Mouse (Mus musculus): ENCODE measurements around the gene 1700023F06Rik. TPM values are rescaled to one million over a fixed set of nuclear protein-coding genes. Genes with fewer than 3 reads are reported as not detected.
A peak's percentile ranks its signal among the peaks of the same experiment; 100 is the strongest.

The 1700023F06Rik gene
- polyA plus RNA-seq, 1 experiment, result not detected

- H3K4me1 ChIP-seq (ENCODE audit: control insufficient read depth, insufficient read depth, low read length), result peaks cover 15% of the 10 kb centered on the region
- 54% methylated on average over 4 of the region's 4 CpGs for WGBS
- H3K27ac ChIP-seq (ENCODE audit: control insufficient read depth, insufficient read depth, low read depth, low read length, poor library complexity), result 0 out of 2 replicates have a peak overlapping the region, but pooled peaks have one; percentile 13
- TF ChIP-seq POLR2A (IDR thresholded peaks at IDR 0.05; ENCODE audit: borderline replicate concordance, control insufficient read depth, low read depth, low read length) (no peak), CTCF (IDR thresholded peaks at IDR 0.05; ENCODE audit: control insufficient read depth, insufficient read depth, low read length) (no peak)
- no peak overlapping the region for H3K4me3 ChIP-seq (replicated peaks; ENCODE audit: control insufficient read depth, low read depth, low read length)
Measured at GRCm38 (mm10) chr11:103246731-103247290, 38.5 kb upstream of the 1700023F06Rik start.

- peaks cover 15% of the 10 kb centered on the region for H3K4me1 ChIP-seq (ENCODE audit: control insufficient read depth, insufficient read depth, low read length)
- no peak overlapping the region for H3K4me3 ChIP-seq (replicated peaks; ENCODE audit: control insufficient read depth, low read depth, low read length)
- 0 out of 2 replicates have a peak overlapping the region, but pooled peaks have one; percentile 13 for H3K27ac ChIP-seq (ENCODE audit: control insufficient read depth, insufficient read depth, low read depth, low read length, poor library complexity)
- TF ChIP-seq POLR2A (IDR thresholded peaks at IDR 0.05; ENCODE audit: borderline replicate concordance, control insufficient read depth, low read depth, low read length), result no peak
- no peak for TF ChIP-seq CTCF (IDR thresholded peaks at IDR 0.05; ENCODE audit: control insufficient read depth, insufficient read depth, low read length)
- 28% methylated on average over 10 of the region's 10 CpGs for WGBS
Measured at GRCm38 (mm10) chr11:103246081-103246730, 37.8 kb upstream of the 1700023F06Rik start.

- WGBS, result 84% methylated on average over 4 of the region's 4 CpGs
- H3K27ac ChIP-seq (ENCODE audit: control insufficient read depth, insufficient read depth, low read depth, low read length, poor library complexity), result no peak overlapping the region
- TF ChIP-seq POLR2A (IDR thresholded peaks at IDR 0.05; ENCODE audit: borderline replicate concordance, control insufficient read depth, low read depth, low read length), result no peak
- no peak for TF ChIP-seq CTCF (IDR thresholded peaks at IDR 0.05; ENCODE audit: control insufficient read depth, insufficient read depth, low read length)
- peaks cover 14% of the 10 kb centered on the region for H3K4me1 ChIP-seq (ENCODE audit: control insufficient read depth, insufficient read depth, low read length)
- no peak overlapping the region for H3K4me3 ChIP-seq (replicated peaks; ENCODE audit: control insufficient read depth, low read depth, low read length)
Measured at GRCm38 (mm10) chr11:103244856-103245255, 36.5 kb upstream of the 1700023F06Rik start.

- no peak for TF ChIP-seq CTCF (IDR thresholded peaks at IDR 0.05; ENCODE audit: control insufficient read depth, insufficient read depth, low read length)
- TF ChIP-seq POLR2A (IDR thresholded peaks at IDR 0.05; ENCODE audit: borderline replicate concordance, control insufficient read depth, low read depth, low read length), result no peak
- Histone ChIP-seq H3K4me1 (ENCODE audit: control insufficient read depth, insufficient read depth, low read length) (no peaks in the 10 kb centered on the region), H3K4me3 (replicated peaks; ENCODE audit: control insufficient read depth, low read depth, low read length) (no peak overlapping the region), H3K27ac (ENCODE audit: control insufficient read depth, insufficient read depth, low read depth, low read length, poor library complexity) (no peak overlapping the region)
- WGBS, result 44% methylated on average over 7 of the region's 7 CpGs
Measured at GRCm38 (mm10) chr11:103240740-103241139, 32.4 kb upstream of the 1700023F06Rik start.

GRCm38 (mm10) chr11:103237757-103238156 is 29.4 kb upstream of the 1700023F06Rik start:
- 85% methylated on average over 9 of the region's 9 CpGs for WGBS
- Histone ChIP-seq H3K27ac (ENCODE audit: control insufficient read depth, insufficient read depth, low read depth, low read length, poor library complexity) (no peak overlapping the region), H3K4me1 (ENCODE audit: control insufficient read depth, insufficient read depth, low read length) (no peaks in the 10 kb centered on the region), H3K4me3 (replicated peaks; ENCODE audit: control insufficient read depth, low read depth, low read length) (no peak overlapping the region)
- TF ChIP-seq POLR2A (IDR thresholded peaks at IDR 0.05; ENCODE audit: borderline replicate concordance, control insufficient read depth, low read depth, low read length) (no peak), CTCF (IDR thresholded peaks at IDR 0.05; ENCODE audit: control insufficient read depth, insufficient read depth, low read length) (peak; percentile 1; the same call in 1 of the 2 replicates)

- 79% methylated on average over 10 of the region's 10 CpGs for WGBS
- Histone ChIP-seq H3K27ac (ENCODE audit: control insufficient read depth, insufficient read depth, low read depth, low read length, poor library complexity) (no peak overlapping the region), H3K4me3 (replicated peaks; ENCODE audit: control insufficient read depth, low read depth, low read length) (no peak overlapping the region), H3K4me1 (ENCODE audit: control insufficient read depth, insufficient read depth, low read length) (no peaks in the 10 kb centered on the region)
- no peak for TF ChIP-seq CTCF (IDR thresholded peaks at IDR 0.05; ENCODE audit: control insufficient read depth, insufficient read depth, low read length)
- no peak for TF ChIP-seq POLR2A (IDR thresholded peaks at IDR 0.05; ENCODE audit: borderline replicate concordance, control insufficient read depth, low read depth, low read length)
Measured at GRCm38 (mm10) chr11:103236903-103237302, 28.5 kb upstream of the 1700023F06Rik start.

GRCm38 (mm10) chr11:103236431-103236830 is 28.1 kb upstream of the 1700023F06Rik start:
- Histone ChIP-seq H3K4me3 (replicated peaks; ENCODE audit: control insufficient read depth, low read depth, low read length) (no peak overlapping the region), H3K27ac (ENCODE audit: control insufficient read depth, insufficient read depth, low read depth, low read length, poor library complexity) (no peak overlapping the region), H3K4me1 (ENCODE audit: control insufficient read depth, insufficient read depth, low read length) (no peaks in the 10 kb centered on the region)
- TF ChIP-seq CTCF (IDR thresholded peaks at IDR 0.05; ENCODE audit: control insufficient read depth, insufficient read depth, low read length) (no peak), POLR2A (IDR thresholded peaks at IDR 0.05; ENCODE audit: borderline replicate concordance, control insufficient read depth, low read depth, low read length) (no peak)
- WGBS, result 73% methylated on average over 6 of the region's 6 CpGs

- no peaks in the 10 kb centered on the region for H3K4me1 ChIP-seq (ENCODE audit: control insufficient read depth, insufficient read depth, low read length)
- no peak overlapping the region for H3K27ac ChIP-seq (ENCODE audit: control insufficient read depth, insufficient read depth, low read depth, low read length, poor library complexity)
- TF ChIP-seq POLR2A (IDR thresholded peaks at IDR 0.05; ENCODE audit: borderline replicate concordance, control insufficient read depth, low read depth, low read length) (0 out of 2 replicates have a peak, but pooled peaks have one; percentile 8), CTCF (IDR thresholded peaks at IDR 0.05; ENCODE audit: control insufficient read depth, insufficient read depth, low read length) (no peak)
- H3K4me3 ChIP-seq (replicated peaks; ENCODE audit: control insufficient read depth, low read depth, low read length), result no peak overlapping the region
- 77% methylated on average over 11 of the region's 11 CpGs for WGBS
Measured at GRCm38 (mm10) chr11:103235702-103236101, 27.3 kb upstream of the 1700023F06Rik start.
